Mouse (Mus musculus): ENCODE data around the gene Rtp4. TPM values are rescaled to one million over a fixed set of nuclear protein-coding genes. Genes with fewer than 3 reads are reported as not detected.

The Rtp4 gene
- total and polyA plus RNA-seq, 2 experiments from 2014 or later: 6.3 to 8.4 TPM

- ATAC-seq (ENCODE audit: low FRiP score) (no peak), DNase-seq (ENCODE audit: low spot score) (no peak)
- 0 out of 2 replicates have a peak, but pooled peaks cover 3% of the 10 kb centered on the region for H3K4me1 ChIP-seq (ENCODE audit: insufficient read depth, low read length)
- 83% methylated on average over 1 of the region's 1 CpGs for WGBS
- no peak for TF ChIP-seq CTCF (IDR thresholded peaks at IDR 0.05)
- H3K4me3 ChIP-seq (ENCODE audit: low read depth, low read length): no peak overlapping the region
- no peaks in the 10 kb centered on the region for H3K9me3 ChIP-seq (ENCODE audit: low read length)
- no peak overlapping the region for H3K27ac ChIP-seq (ENCODE audit: low read depth, low read length)
- H3K9ac ChIP-seq (replicated peaks; ENCODE audit: low read length, poor library complexity, severe bottlenecking): no peak overlapping the region
- no peaks in the 10 kb centered on the region for H3K27me3 ChIP-seq (ENCODE audit: insufficient read depth, low read length)
- no peaks in the 10 kb centered on the region for H3K36me3 ChIP-seq (ENCODE audit: insufficient read depth, low read length)
- no peak overlapping the region for H3K4me2 ChIP-seq (ENCODE audit: low read depth, low read length, poor library complexity, severe bottlenecking)
Measured at GRCm38 (mm10) chr16:23497881-23498280, 22.2 kb upstream of the Rtp4 start.

- ATAC-seq (ENCODE audit: low FRiP score) (no peak), DNase-seq (ENCODE audit: low spot score) (no peak)
- TF ChIP-seq CTCF (IDR thresholded peaks at IDR 0.05): no peak
- Histone ChIP-seq H3K9me3 (ENCODE audit: low read length) (no peaks in the 10 kb centered on the region), H3K27ac (ENCODE audit: low read depth, low read length) (no peak overlapping the region), H3K4me1 (ENCODE audit: insufficient read depth, low read length) (0 out of 2 replicates have a peak, but pooled peaks cover 3% of the 10 kb centered on the region), H3K36me3 (ENCODE audit: insufficient read depth, low read length) (no peaks in the 10 kb centered on the region), H3K9ac (replicated peaks; ENCODE audit: low read length, poor library complexity, severe bottlenecking) (no peak overlapping the region), H3K4me2 (ENCODE audit: low read depth, low read length, poor library complexity, severe bottlenecking) (no peak overlapping the region), H3K4me3 (ENCODE audit: low read depth, low read length) (no peak overlapping the region), H3K27me3 (ENCODE audit: insufficient read depth, low read length) (no peaks in the 10 kb centered on the region)
- WGBS: 75% methylated on average over 7 of the region's 7 CpGs
Measured at GRCm38 (mm10) chr16:23498691-23499131, 21.4 kb upstream of the Rtp4 start.

- Histone ChIP-seq H3K27ac (ENCODE audit: low read depth, low read length) (no peak overlapping the region), H3K36me3 (ENCODE audit: insufficient read depth, low read length) (no peaks in the 10 kb centered on the region), H3K4me1 (ENCODE audit: insufficient read depth, low read length) (peaks cover 10% of the 10 kb centered on the region), H3K27me3 (ENCODE audit: insufficient read depth, low read length) (no peaks in the 10 kb centered on the region), H3K4me3 (ENCODE audit: low read depth, low read length) (no peak overlapping the region), H3K9me3 (ENCODE audit: low read length) (no peaks in the 10 kb centered on the region), H3K9ac (replicated peaks; ENCODE audit: low read length, poor library complexity, severe bottlenecking) (no peak overlapping the region), H3K4me2 (ENCODE audit: low read depth, low read length, poor library complexity, severe bottlenecking) (no peak overlapping the region)
- TF ChIP-seq CTCF (IDR thresholded peaks at IDR 0.05): no peak
- no peak for ATAC-seq (ENCODE audit: low FRiP score)
- DNase-seq (ENCODE audit: low spot score): no peak
- 87% methylated on average over 5 of the region's 5 CpGs for WGBS
Measured at GRCm38 (mm10) chr16:23500558-23500957, 19.5 kb upstream of the Rtp4 start.

GRCm38 (mm10) chr16:23501288-23501687, 18.8 kb upstream of the Rtp4 start:
- no peak for ATAC-seq (ENCODE audit: low FRiP score)
- TF ChIP-seq CTCF (IDR thresholded peaks at IDR 0.05): no peak
- WGBS: 94% methylated on average over 2 of the region's 2 CpGs

GRCm38 (mm10) chr16:23502478-23502877, 17.6 kb upstream of the Rtp4 start:
- Histone ChIP-seq H3K4me2 (ENCODE audit: low read depth, low read length, poor library complexity, severe bottlenecking) (no peak overlapping the region), H3K9ac (replicated peaks; ENCODE audit: low read length, poor library complexity, severe bottlenecking) (no peak overlapping the region), H3K27me3 (ENCODE audit: insufficient read depth, low read length) (no peaks in the 10 kb centered on the region), H3K4me3 (ENCODE audit: low read depth, low read length) (no peak overlapping the region), H3K27ac (ENCODE audit: low read depth, low read length) (no peak overlapping the region), H3K36me3 (ENCODE audit: insufficient read depth, low read length) (no peaks in the 10 kb centered on the region), H3K9me3 (ENCODE audit: low read length) (no peaks in the 10 kb centered on the region), H3K4me1 (ENCODE audit: insufficient read depth, low read length) (peaks cover 12% of the 10 kb centered on the region)
- TF ChIP-seq CTCF (IDR thresholded peaks at IDR 0.05): no peak
- WGBS: 86% methylated on average over 3 of the region's 3 CpGs
- ATAC-seq (ENCODE audit: low FRiP score): no peak
- no peak for DNase-seq (ENCODE audit: low spot score)

More at GRCm38 (mm10) chr16:23501288-23501687, 18.8 kb upstream of the Rtp4 start:
- Histone ChIP-seq H3K9me3 (ENCODE audit: low read length) (no peaks in the 10 kb centered on the region), H3K36me3 (ENCODE audit: insufficient read depth, low read length) (no peaks in the 10 kb centered on the region), H3K4me1 (ENCODE audit: insufficient read depth, low read length) (peaks cover 12% of the 10 kb centered on the region), H3K4me3 (ENCODE audit: low read depth, low read length) (no peak overlapping the region), H3K27me3 (ENCODE audit: insufficient read depth, low read length) (no peaks in the 10 kb centered on the region), H3K9ac (replicated peaks; ENCODE audit: low read length, poor library complexity, severe bottlenecking) (no peak overlapping the region), H3K4me2 (ENCODE audit: low read depth, low read length, poor library complexity, severe bottlenecking) (no peak overlapping the region), H3K27ac (ENCODE audit: low read depth, low read length) (no peak overlapping the region)
- no peak for DNase-seq (ENCODE audit: low spot score)

- no peak for TF ChIP-seq CTCF (IDR thresholded peaks at IDR 0.05)
- Histone ChIP-seq H3K27me3 (ENCODE audit: insufficient read depth, low read length) (no peaks in the 10 kb centered on the region), H3K4me2 (ENCODE audit: low read depth, low read length, poor library complexity, severe bottlenecking) (no peak overlapping the region), H3K4me3 (ENCODE audit: low read depth, low read length) (no peak overlapping the region), H3K9ac (replicated peaks; ENCODE audit: low read length, poor library complexity, severe bottlenecking) (no peak overlapping the region), H3K9me3 (ENCODE audit: low read length) (no peaks in the 10 kb centered on the region), H3K36me3 (ENCODE audit: insufficient read depth, low read length) (no peaks in the 10 kb centered on the region), H3K27ac (ENCODE audit: low read depth, low read length) (no peak overlapping the region), H3K4me1 (ENCODE audit: insufficient read depth, low read length) (peaks cover 9% of the 10 kb centered on the region)
- 53% methylated on average over 4 of the region's 4 CpGs for WGBS
- ATAC-seq (ENCODE audit: low FRiP score) (no peak), DNase-seq (ENCODE audit: low spot score) (no peak)
Measured at GRCm38 (mm10) chr16:23503351-23503750, 16.7 kb upstream of the Rtp4 start.

Data from midbrain, postnatal 0 days (tissue).